Mouse (Mus musculus): ENCODE data around the gene Gm20481.
"Not testable (repeated sequence)": the region's sequence is repeated elsewhere in the genome, so short reads cannot be mapped to it uniquely, and the experiment has no call there.

Gene Gm20481

DNA sequence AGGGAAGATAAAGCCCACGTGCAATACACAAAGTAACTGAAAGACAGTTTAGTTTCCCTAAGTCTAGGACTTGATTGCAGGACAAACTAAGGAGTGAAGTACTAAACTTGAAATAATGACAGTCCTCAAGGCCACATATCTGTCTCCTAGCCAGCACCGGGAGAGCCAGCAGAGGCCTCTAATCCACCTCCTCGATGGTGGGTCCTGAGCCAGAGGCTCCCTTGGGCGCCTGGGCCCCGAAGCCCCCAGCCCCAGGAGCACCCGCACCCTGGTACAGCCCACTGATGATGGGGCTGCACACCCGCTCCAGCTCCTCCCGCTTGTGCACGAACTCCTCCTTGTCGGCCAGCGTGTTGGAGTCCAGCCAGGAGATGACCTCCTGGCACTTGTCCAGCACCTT, at the start of gene Gm20481:
TSS of gene Gm20481 (plus strand) at position 91 of the 400 bp plus-strand sequence.
- not testable (repeated sequence) for DNase-seq (ENCODE audit: low spot score in 2 of 2)

DNA sequence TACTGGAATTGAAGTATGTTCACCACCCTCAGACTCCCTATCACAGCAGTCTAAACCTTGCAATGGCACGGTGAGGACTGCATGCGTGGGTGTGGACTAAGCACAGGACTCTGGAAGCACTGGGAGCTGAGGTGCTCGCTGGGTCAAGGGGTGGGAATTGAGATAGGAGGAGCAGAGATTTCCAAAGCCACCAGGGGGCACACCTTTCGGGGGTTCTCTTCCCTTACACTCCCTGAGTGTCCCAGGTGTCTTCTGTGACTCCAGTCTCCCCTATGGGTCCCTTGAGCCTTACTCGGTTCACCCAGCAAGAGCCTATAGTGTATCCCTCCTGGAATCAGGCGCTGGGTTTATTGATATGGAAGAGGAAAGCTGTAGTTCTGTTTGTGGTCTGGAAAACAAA, 46.8 kb upstream of the Gm20481 start:
- DNase-seq (ENCODE audit: low spot score in 2 of 2): no peak

DNA sequence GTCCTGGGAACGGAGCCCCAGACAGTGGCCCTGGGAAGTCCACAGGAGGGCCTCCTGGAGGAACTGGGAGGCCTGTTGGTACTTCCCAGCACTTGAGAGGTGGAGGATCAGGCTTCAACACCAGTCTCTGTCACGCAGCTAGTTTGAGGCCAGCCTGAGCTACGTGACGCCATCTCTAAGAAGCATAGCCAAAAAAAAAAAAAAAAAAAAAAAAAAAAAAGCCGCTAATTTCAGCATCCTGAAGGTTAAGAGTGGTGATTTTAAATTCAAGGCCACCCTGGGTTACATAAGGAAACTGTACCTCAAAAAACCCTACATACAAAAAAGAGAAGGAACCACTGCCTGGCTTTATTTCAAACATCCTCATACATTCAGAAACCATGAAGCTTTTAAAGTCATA, 45.5 kb upstream of the Gm20481 start:
- DNase-seq (ENCODE audit: low spot score in 2 of 2): no peak

DNA sequence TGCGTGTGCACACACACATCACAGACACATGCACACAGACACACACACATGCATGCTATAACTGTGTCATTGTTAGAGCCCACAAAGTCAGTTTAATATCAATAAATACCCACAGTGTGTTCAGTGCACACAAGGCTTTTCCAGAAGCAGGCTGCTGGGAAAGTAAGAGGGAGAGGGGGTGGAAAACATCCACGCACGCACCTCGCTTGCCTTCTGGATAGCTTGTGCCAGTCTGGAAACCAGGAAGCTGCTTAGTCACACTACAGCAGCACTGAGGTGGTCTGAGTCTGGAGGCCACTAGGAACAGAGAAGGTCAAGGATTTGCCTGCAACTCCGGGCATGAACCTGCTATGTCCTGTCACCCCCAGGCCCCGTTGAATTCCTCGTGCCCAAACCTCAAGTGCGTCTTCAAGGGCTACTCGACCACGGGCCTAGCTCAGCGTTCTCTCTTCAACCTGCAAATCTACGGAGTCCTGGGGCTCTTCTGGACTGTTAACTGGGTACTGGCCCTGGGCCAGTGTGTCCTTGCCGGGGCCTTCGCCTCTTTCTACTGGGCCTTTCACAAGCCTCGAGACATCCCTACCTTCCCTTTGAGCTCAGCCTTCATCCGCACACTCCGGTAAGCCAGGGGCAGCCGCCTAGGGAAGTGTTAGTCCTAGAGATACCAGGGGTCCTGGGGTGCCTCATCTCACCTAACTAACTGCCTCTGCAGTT, 42.2 kb upstream of the Gm20481 start:
- DNase-seq (ENCODE audit: low spot score in 2 of 2): no peak

DNA sequence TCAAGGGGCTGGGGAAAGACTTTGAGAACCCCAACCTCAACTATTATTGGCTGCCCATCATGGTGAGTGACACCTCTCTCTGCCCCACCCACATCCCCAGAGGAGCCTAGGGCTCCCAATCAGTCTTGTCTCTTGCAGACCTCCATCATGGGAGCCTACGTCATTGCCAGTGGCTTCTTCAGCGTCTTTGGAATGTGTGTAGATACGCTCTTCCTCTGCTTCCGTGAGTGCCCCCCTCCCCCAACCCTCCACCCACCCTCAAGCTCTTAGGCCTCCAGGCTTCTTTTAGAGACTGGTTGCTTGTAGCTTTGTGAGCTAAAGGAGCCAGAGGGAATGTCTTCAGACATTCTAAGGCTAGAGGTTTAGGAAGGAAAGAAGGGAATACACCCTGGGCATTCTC, 40.9 kb upstream of the Gm20481 start:
- no peak for DNase-seq (ENCODE audit: low spot score in 2 of 2)

DNA sequence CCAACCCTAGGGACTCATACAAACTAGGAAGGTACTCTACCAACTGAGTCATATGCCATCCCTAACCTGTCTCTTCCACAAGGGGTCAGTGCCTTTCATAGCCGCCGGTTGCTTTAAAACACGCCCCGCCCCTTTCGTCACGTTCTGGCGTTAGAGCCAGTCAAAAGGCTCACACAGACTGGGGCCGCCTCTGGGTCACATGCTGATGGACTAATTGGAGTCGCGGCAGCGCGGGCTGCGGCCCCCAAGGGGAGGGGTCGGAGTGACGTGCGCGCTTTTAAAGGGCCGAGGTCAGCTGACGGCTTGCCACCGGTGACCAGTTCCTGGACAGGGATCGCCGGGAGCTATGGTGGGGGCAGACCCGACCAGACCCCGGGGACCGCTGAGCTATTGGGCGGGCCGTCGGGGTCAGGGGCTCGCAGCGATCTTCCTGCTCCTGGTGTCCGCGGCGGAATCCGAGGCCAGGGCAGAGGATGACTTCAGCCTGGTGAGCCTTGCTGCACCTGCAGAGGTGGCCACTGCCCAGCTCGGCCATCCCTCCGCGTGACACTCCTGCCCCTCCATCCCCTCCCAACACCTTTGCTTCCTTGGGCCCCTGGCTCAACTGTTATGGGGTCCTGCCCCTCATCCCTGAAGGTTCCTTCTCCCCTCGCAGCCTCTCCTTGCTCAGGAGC, 38.5 kb upstream of the Gm20481 start, which contains the start of gene Neu1:
TSS of gene Neu1 (plus strand) at position 193 of the 674 bp plus-strand sequence.
- peak; percentile 96 to 97 for DNase-seq (ENCODE audit: low spot score in 2 of 2)

DNA sequence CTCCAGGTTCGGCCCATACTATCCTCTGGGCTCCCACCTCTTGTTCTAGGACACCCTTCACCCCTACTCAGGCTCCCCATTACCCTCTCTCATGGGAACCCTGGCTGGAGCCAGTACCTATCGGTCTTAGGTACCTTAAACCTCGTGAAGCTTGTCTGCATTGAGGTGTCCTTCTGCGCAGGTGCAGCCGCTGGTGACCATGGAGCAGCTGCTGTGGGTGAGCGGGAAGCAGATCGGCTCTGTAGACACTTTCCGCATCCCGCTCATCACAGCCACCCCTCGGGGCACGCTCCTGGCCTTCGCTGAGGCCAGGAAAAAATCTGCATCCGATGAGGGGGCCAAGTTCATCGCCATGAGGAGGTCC, 38.0 kb upstream of the Gm20481 start:
- peak; percentile 13 to 35 for DNase-seq (ENCODE audit: low spot score in 2 of 2)

DNA sequence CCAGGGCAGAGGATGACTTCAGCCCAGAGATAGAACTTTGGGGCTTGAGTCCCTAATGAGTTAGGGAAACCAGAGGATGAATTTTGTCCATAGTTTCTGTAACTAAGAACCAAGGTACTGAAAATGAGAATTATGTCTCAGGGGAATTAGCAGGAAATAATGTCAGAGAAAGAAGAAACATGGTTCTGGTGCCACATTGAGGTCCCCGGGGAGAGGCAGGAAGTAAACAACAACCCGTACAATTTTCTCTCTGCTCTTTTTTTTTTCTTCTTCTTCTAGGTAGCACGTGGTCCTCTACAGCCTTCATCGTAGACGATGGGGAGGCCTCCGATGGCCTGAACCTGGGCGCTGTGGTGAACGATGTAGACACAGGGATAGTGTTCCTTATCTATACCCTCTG, 37.4 kb upstream of the Gm20481 start:
- DNase-seq (ENCODE audit: low spot score in 2 of 2): peak in 1 of 2 experiments; percentile 66

DNA sequence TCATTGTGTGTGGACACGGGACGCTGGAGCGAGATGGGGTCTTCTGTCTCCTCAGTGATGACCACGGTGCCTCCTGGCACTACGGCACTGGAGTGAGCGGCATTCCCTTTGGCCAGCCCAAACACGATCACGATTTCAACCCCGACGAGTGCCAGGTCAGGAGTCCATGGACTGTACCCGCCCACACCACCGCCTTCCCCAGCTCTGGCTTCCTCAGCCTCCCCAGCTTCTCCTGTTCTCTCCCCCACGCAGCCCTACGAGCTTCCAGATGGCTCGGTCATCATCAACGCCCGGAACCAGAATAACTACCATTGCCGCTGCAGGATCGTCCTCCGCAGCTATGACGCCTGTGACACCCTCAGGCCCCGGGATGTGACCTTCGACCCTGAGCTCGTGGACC, 35.7 kb upstream of the Gm20481 start:
- no peak for DNase-seq (ENCODE audit: low spot score in 2 of 2)

DNA sequence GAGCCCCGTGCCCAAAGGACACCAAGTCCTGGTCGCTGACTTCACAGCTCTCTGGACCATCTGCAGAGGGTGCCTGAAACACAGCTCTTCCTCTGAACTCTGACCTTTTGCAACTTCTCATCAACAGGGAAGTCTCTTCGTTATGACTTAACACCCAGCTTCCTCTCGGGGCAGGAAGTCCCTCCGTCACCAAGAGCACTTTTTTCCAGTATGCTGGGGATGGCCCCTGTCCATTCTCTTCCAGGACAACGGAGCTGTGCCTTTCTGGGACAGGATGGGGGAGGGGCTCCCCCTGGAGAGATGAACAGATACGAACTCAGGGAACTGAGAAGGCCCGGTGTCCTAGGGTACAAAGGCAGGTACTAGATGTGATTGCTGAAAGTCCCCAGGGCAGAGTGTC, 34.9 kb upstream of the Gm20481 start:
- DNase-seq (ENCODE audit: low spot score in 2 of 2): no peak

DNA sequence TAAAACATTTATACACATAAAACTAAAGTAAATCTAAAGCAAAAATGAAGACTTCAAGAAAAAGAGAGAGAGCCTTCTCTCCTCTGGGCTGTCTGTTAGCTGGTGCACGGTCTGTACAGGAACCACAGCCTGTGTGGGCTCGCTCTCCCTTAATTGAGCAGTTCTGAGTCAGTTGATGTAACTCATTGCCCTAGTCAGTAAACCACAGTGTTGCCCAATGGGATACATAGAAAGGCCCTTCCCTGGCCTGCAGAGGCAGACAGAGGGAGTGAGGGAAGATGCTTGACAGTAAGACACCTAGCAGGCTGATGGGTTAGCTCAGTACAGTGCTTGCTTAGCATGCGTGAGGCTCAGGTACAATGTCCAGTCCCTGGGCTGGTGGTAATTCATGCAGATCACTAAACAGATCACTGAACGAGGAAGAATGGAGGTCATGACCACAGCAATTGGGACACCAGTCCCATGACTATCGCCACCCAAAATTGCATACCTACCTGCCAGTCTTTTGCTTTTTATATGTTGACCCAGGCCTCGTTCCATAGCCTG, 31.7 kb upstream of the Gm20481 start:
- no peak for DNase-seq (ENCODE audit: low spot score in 2 of 2)

DNA sequence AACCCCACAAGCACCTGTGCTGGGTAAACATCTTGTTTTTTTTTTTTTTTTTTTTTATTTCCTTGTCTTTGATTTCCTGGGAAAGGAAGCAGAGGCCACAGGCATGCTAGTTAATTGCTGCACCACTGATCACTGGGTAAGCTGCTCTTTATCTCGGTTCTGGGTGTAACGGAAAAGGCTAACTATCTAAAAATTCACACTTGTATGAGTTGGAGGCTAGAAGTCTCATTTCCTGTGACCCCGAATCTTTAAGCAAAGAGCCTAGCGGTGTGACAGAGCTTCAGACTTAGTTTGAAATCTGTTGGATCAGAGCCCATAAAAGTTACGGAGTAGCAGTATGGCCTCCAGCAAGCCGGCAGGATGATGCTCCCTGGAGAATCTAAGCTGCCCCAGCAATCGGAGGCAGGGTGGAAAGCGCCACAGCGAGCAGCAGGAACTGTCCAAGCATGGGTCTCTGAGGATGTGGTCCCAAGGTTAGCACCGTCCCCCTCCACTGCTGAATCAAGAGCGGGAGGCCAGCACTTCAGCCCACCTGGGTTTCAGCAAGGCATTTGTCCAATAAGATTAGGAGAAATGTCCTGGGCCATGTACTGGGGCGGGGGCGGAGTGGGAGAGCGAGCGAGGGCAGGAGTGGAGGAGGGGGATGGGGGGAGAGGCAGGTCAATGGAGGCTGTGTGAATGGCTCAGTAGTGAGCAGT, 28.2 kb upstream of the Gm20481 start:
- DNase-seq (ENCODE audit: low spot score in 2 of 2): peak in 1 of 2 experiments; percentile 17

DNA sequence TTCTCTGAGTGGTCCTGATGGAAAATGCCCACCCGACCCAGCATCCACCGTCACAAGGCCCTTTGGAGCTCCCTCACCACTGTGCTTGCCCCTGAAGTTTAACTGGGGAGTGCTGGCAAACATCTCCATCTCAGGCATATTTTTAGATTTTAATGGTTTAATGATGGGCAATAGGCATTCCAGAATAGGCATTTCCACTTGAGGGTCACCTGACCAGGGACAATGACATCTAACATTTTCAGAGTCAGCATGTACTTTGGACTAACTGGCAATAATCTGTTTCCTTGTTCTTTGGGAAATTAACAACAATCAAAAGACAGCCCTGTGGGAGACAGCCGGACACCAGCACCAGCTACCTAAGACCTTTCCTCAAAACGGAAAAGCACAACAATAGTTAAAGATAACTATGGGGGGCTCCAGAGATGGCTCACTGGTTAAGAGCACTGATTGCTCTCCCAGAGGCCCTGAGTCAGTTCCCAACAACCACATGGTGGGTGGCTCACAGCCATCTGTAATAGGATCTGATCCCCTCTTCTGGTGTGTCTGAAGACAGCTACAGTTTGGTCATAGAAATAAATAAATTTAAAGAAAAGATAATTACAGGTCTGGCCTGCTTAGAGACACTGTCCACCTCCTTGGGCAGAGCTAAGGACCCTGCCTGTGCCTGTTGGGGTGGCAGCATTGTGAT, 26.4 kb upstream of the Gm20481 start:
- DNase-seq (ENCODE audit: low spot score in 2 of 2): no peak

DNA sequence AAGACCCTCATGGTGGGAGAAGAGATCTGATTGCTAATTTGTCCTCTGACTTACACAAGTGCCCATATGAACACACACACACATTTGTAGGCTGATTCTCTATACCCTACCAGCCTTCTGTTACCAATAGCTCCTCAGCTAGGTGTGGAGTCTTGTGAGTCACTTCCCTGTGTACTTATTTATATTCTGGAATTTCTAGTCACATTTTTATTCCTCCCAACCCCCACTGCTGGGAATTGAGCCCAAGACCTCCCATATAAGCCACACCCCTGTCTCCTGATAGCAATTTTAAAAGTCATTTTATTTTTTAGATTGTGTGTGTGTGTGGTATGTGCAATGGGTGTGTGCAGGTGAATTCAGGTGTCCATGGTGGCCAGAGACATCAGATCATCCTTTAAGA, 25.4 kb upstream of the Gm20481 start:
- no peak for DNase-seq (ENCODE audit: low spot score in 2 of 2)

DNA sequence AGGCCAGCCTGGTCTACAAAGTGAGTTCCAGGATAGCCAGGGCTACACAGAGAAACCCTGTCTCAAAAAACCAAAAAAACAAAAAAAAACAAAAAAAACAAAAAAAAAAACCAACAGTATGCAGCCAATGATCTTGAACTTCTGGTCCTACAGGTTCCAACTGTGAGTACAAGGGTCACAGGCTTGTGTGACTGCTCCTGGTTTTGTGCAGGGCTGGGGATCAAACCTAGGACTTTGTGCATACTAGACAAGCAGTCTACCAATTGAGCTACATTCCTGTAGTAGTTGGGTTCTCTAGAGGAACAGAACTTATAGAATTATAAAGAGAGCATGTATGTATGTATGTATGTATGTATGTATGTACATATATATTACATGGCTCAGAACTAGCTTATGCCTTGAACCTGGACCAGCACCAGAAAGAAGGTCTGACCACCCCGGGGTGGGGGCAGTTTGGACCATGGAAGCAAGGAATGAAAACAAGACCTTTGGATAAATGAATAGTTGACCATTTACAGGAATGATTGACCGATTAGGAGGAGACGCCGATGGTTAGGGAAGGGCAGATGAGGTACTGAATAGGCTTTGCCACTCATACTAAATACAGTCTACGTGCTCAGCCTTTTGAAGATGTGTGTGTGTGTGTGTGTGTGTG, 23.1 kb upstream of the Gm20481 start:
- DNase-seq (ENCODE audit: low spot score in 2 of 2): no peak

DNA sequence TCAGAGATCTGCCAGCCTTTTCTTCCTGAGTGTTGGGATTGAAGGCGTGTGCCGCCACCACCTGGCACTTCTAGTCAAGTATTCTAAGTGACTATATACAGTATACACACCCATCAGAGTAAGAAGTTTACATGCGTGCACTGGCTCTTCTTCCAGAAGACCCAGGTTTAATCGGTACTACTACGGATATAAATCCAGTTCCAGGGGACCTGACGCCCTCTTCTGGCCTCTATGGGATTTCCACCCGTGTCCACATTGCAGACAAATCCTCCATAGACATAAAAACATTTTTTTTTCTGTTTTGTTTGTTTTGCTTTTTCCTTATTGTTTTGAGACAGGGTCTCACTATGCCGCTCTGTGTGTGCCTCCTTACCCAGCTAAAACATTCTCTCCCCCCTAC, 22.1 kb upstream of the Gm20481 start:
- no peak for DNase-seq (ENCODE audit: low spot score in 2 of 2)

DNA sequence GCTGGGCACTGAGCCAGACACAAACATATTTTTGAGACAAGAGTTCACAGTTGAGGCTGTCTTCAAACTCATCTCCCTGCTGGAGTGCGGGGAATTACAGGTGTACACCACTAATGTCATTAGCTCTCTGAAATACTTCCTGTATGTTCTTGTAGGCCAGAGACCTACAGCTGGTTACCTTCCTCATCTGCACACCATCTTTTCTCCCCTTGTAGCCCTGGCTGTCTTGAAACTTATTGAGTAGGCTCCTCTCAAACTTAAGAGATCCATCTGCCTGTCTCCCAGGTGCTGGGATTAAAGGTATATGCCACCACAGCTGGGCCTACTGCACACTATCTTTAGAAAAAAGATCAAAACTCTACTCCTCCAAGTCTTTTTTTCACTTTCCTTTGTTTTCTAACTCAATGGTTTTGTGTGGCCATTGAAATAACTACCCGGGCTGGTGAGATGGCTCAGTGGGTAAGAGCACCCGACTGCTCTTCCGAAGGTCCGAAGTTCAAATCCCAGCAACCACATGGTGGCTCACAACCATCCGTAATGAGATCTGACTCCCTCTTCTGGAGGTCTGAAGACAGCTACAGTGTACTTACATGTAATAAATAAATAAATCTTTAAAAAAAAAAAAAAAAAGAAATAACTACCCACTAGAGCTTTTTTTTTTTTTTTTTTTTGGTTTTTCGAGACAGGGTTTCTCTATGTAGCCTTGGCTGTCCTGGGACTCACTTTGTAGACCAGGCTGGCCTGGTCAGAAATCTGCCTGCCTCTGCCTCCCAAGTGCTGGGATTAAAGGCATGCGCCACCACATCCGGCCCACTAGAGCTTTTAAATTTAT, 20.8 kb upstream of the Gm20481 start:
- DNase-seq (ENCODE audit: low spot score in 2 of 2): not testable (repeated sequence)

DNA sequence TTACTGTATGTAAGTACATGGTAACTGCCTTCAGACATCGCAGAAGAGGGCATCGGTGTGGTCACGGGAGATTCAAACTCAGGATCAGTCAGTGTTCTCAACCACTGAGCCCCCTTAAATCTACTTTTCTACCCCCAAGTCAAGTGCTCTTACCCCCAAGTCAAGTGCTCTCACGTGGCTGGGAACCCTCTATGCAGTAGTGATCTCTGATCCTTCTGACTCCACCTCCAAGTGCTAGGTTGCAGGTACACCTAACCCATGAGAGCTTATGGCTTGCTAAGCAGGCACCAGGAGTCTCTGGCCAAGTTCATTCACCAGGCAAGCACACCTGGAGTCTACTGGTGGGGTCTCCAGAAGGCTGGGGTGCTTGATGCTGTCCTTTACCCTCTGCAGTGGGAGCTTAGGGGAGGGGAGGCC, 20.2 kb upstream of the Gm20481 start:
- no peak for DNase-seq (ENCODE audit: low spot score in 2 of 2)

DNA sequence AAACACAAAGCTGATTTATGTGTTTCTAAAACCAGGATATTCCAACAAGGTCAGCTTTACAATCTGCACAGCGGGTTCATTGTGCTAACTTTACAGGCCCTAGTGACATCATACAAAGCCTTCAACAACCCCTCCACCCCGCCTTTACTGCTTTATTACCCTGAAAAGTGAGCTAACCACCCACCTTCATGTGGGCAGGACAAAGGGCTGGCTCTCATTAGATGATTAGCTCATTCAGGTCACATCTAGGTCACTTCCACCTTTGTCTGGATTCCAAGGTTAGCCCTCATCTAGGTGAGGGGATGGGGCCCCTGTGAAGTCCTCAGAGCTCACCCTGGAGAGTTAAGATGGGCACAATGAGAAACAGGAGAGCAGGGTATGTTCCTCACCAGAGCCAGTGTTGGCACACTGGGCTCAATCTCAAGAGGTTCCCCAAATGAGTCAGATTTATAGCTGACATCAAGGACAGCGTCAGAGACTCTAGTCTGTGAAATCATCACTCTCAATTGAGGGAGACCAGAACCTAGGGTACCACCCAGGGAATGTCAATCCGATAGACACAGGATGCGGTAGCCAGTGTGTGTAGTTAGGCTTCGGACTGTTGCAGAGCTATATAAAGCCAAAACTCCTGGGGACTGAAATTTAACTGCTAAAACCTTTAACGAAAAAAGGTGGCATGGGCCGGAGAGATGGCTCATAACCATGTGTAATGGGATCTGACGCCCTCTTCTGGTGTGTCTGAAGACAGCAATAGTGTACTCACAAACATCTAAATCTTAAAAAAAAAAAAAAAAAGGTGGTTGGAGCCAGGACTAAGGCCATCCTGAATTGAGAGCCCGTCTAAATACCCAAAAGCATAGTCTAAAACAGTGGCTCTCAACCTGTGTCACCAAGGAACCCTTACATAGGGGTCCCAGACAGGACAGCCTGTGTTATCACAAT, 18.9 kb upstream of the Gm20481 start:
- no peak for DNase-seq (ENCODE audit: low spot score in 2 of 2)

Measured in natural killer cell, adult 2 months (primary cell).